Mouse (Mus musculus) embryonic fibroblast, embryonic 13.5 days (primary cell): ENCODE results near the gene 6430571L13Rik.

Experiments used
- CTCF ChIP-seq: IDR thresholded peaks from 2 replicates; pipeline ENCODE4 v1.5.1; 2011; ENCODE audit warnings: mild to moderate bottlenecking, control low read depth, low read length, moderate library complexity, borderline replicate concordance; ENCODE audit not compliant: insufficient read depth
- POLR2A ChIP-seq: IDR thresholded peaks from 2 replicates; pipeline ENCODE4 v1.6.1; 2011; ENCODE audit warnings: low read depth, mild to moderate bottlenecking, control low read depth, low read length, moderate library complexity

DNA sequence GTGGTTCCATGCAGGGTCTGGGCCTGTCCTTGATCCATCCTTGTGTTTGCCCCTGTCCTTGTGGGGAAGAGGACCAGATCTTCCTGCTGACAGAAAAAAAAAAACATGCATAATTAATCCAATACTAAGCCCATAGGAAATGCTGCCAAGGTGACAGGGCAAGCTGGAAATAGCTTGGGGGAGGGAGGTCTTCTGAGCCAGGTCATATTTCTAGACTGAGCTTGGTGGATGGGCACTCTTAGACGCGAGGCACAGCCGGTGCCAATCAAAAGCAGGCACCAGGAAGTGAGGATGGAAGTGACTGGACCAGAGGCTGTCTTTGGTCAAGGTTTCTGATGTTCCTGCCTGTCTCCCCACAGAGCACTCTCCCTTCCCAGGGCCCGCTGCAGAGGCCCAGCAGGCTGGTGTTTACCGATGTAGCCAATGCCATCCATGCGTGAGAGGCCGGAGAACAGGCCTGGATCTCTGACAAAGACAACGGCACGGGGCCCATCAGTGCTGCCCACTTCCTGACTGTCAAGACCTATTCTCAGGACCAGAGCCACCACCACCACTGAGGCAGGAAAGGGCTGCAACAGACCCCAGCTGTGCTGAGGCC lies 7.3 kb downstream of the 6430571L13Rik start:
- TF ChIP-seq CTCF (no peak), POLR2A (no peak)
